Mouse (Mus musculus) CH12F3 (cell line): ENCODE results near the gene Taldo1.
"Not testable (repeated sequence)": the region's sequence is repeated elsewhere in the genome, so short reads cannot be mapped to it uniquely, and the experiment has no call there.

Experiments used
- in situ Hi-C: fragments of 300-500 bp; cut with MboI; formaldehyde crosslinking; loops from 2 replicates; pipeline ENCODE4 v1.14.3; 2020; ENCODE audit warnings: low sequenced_read_pairs

Taldo1 gene

GRCm38 (mm10) chr7:141437178-141438120 lies 45.5 kb downstream of the Taldo1 start, which contains the start of gene Slc25a22:
Gene Slc25a22 (minus strand): TSS chr7:141437892.
- in situ Hi-C loops = no loop called here

GRCm38 (mm10) chr7:141438201-141438968 lies 46.4 kb downstream of the Taldo1 start:
- in situ Hi-C loops = no loop called here

- in situ Hi-C loops = no loop called here
Measured at GRCm38 (mm10) chr7:141439140-141439679, 47.2 kb downstream of the Taldo1 start.

GRCm38 (mm10) chr7:141439811-141440210 lies 47.8 kb downstream of the Taldo1 start:
- in situ Hi-C loops = no loop called here

- in situ Hi-C loops = no loop called here
Measured at GRCm38 (mm10) chr7:141440613-141441012, 48.6 kb downstream of the Taldo1 start.

- in situ Hi-C loops = no loop called here
Measured at GRCm38 (mm10) chr7:141441460-141441859, 49.5 kb downstream of the Taldo1 start.

GRCm38 (mm10) chr7:141442199-141442598 lies 50.2 kb downstream of the Taldo1 start:
- in situ Hi-C loops = no loop called here

- in situ Hi-C loops = no loop called here
Measured at GRCm38 (mm10) chr7:141443081-141443821, 51.3 kb downstream of the Taldo1 start.

GRCm38 (mm10) chr7:141443828-141444237 lies 51.8 kb downstream of the Taldo1 start, which contains the start of gene Pidd1:
Gene Pidd1 (minus strand): TSS chr7:141444025.
- in situ Hi-C loops = no loop called here

GRCm38 (mm10) chr7:141446374-141446773 lies 54.4 kb downstream of the Taldo1 start:
- in situ Hi-C loops = not testable (repeated sequence)

- in situ Hi-C loops = no loop called here
Measured at GRCm38 (mm10) chr7:141447110-141447991, 55.4 kb downstream of the Taldo1 start, which contains the start of gene Rplp2. Gene Rplp2 (plus strand): TSS chr7:141447370.

- in situ Hi-C loops = no loop called here
Measured at GRCm38 (mm10) chr7:141451928-141452327, 59.9 kb downstream of the Taldo1 start.
